Mouse (Mus musculus): ENCODE results near the gene Ptprcap. TPM values are rescaled to one million over a fixed set of nuclear protein-coding genes. Genes with fewer than 3 reads are reported as not detected.

The Ptprcap gene
- total RNA-seq (2014; rRNA removed) (0.77 and 1.2 TPM in 2 replicates), polyA plus RNA-seq (2015; fragmentation: Nextera tagmentation; extraction: Ambion mirVana) (0.48 and 0.59 TPM in 2 replicates)

- Histone ChIP-seq H3K27ac (ENCODE audit: low read depth, low read length) (no peak within 1 kb of the TSS), H3K9ac (no peak within 1 kb of the TSS), H3K4me2 (ENCODE audit: low read depth) (no peak within 1 kb of the TSS), H3K4me3 (ENCODE audit: low read depth, low read length) (no peak within 1 kb of the TSS), H3K27me3 (ENCODE audit: insufficient read depth, low read length) (no peaks in the 10 kb centered on the region), H3K9me3 (ENCODE audit: low read length) (no peaks in the 10 kb centered on the region), H3K36me3 (ENCODE audit: insufficient read depth) (peaks cover 42% of the 10 kb centered on the region), H3K4me1 (ENCODE audit: insufficient read depth) (0 out of 2 replicates have a peak, but pooled peaks cover 8% of the 10 kb centered on the region)
- 76% methylated on average over 11 of the region's 11 CpGs for WGBS
- DNase-seq (no peak), ATAC-seq (no peak)
- no peak for TF ChIP-seq CTCF (IDR thresholded peaks at IDR 0.05; ENCODE audit: low read depth)
These were observed at the start of gene Ptprcap for GRCm38 (mm10) chr19:4153232-4153654. Gene Ptprcap, plus strand, starts transcription at chr19:4153604.

GRCm38 (mm10) chr19:4103792-4104191 lies 49.6 kb upstream of the Ptprcap start:
- no peak overlapping the region for H3K27ac ChIP-seq (ENCODE audit: low read depth, low read length)
- TF ChIP-seq CTCF (IDR thresholded peaks at IDR 0.05; ENCODE audit: low read depth): no peak
- H3K27me3 ChIP-seq (ENCODE audit: insufficient read depth, low read length): no peaks in the 10 kb centered on the region
- H3K4me1 ChIP-seq (ENCODE audit: insufficient read depth): 0 out of 2 replicates have a peak, but pooled peaks cover 7% of the 10 kb centered on the region
- no peaks in the 10 kb centered on the region for H3K9me3 ChIP-seq (ENCODE audit: low read length)
- H3K4me3 ChIP-seq (ENCODE audit: low read depth, low read length): no peak overlapping the region
- peaks cover 44% of the 10 kb centered on the region for H3K36me3 ChIP-seq (ENCODE audit: insufficient read depth)
- no peak for ATAC-seq
- no peak overlapping the region for H3K4me2 ChIP-seq (ENCODE audit: low read depth)
- no peak for DNase-seq
- no peak overlapping the region for H3K9ac ChIP-seq
- 87% methylated on average over 3 of the region's 3 CpGs for WGBS

- no peak for TF ChIP-seq CTCF (IDR thresholded peaks at IDR 0.05; ENCODE audit: low read depth)
These were observed 48.7 kb upstream of the Ptprcap start for GRCm38 (mm10) chr19:4104675-4105194.

DNA sequence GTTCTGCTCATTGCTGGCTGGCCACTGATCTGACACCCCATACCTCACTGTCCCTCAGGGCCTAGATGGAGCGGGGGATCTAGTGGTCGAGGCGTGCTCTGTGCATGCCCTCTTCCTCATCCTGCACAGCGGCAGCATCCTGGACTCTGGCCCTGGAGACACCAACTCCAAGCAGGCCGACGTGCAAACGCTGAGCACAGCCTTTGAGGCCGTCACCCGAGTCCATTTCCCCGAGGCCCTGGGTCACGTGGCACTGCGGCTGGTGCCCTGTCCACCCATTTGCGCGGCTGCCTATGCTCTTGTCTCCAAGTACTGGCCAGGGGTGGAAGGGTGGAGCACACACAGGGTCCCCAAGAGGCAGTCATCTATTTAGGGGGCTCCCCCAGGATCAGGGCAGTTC lies 46.8 kb upstream of the Ptprcap start:
- Histone ChIP-seq H3K4me1 (ENCODE audit: insufficient read depth) (no peaks in the 10 kb centered on the region), H3K27ac (ENCODE audit: low read depth, low read length) (no peak overlapping the region), H3K4me2 (ENCODE audit: low read depth) (no peak overlapping the region), H3K9ac (no peak overlapping the region), H3K36me3 (ENCODE audit: insufficient read depth) (peaks cover 56% of the 10 kb centered on the region), H3K4me3 (ENCODE audit: low read depth, low read length) (no peak overlapping the region), H3K27me3 (ENCODE audit: insufficient read depth, low read length) (no peaks in the 10 kb centered on the region), H3K9me3 (ENCODE audit: low read length) (no peaks in the 10 kb centered on the region)
- DNase-seq (no peak), ATAC-seq (no peak)
- 93% methylated on average over 14 of the region's 14 CpGs for WGBS
- no peak for TF ChIP-seq CTCF (IDR thresholded peaks at IDR 0.05; ENCODE audit: low read depth)

More at GRCm38 (mm10) chr19:4104675-4105194, 48.7 kb upstream of the Ptprcap start:
- Histone ChIP-seq H3K36me3 (ENCODE audit: insufficient read depth) (peaks cover 44% of the 10 kb centered on the region), H3K27me3 (ENCODE audit: insufficient read depth, low read length) (no peaks in the 10 kb centered on the region), H3K4me2 (ENCODE audit: low read depth) (no peak overlapping the region), H3K27ac (ENCODE audit: low read depth, low read length) (no peak overlapping the region), H3K4me3 (ENCODE audit: low read depth, low read length) (no peak overlapping the region), H3K9ac (no peak overlapping the region), H3K4me1 (ENCODE audit: insufficient read depth) (0 out of 2 replicates have a peak, but pooled peaks cover 7% of the 10 kb centered on the region), H3K9me3 (ENCODE audit: low read length) (no peaks in the 10 kb centered on the region)
- 94% methylated on average over 16 of the region's 16 CpGs for WGBS
- ATAC-seq: no peak
- no peak for DNase-seq

- WGBS: 91% methylated on average over 9 of the region's 9 CpGs
- H3K4me3 ChIP-seq (ENCODE audit: low read depth, low read length): no peak overlapping the region
These were observed 44.9 kb upstream of the Ptprcap start for GRCm38 (mm10) chr19:4108535-4108934.

GRCm38 (mm10) chr19:4112063-4112960 lies 41.1 kb upstream of the Ptprcap start:
- whole genome bisulfite sequencing: 95% methylated on average over 26 of the region's 26 CpGs
- Histone ChIP-seq H3K9ac (no peak overlapping the region), H3K27ac (ENCODE audit: low read depth, low read length) (no peak overlapping the region), H3K9me3 (ENCODE audit: low read length) (no peaks in the 10 kb centered on the region), H3K36me3 (ENCODE audit: insufficient read depth) (peaks cover 74% of the 10 kb centered on the region), H3K4me3 (ENCODE audit: low read depth, low read length) (no peak overlapping the region), H3K4me2 (ENCODE audit: low read depth) (no peak overlapping the region), H3K4me1 (ENCODE audit: insufficient read depth) (no peaks in the 10 kb centered on the region), H3K27me3 (ENCODE audit: insufficient read depth, low read length) (no peaks in the 10 kb centered on the region)
- DNase-seq (no peak), ATAC-seq (no peak)
- TF ChIP-seq CTCF (IDR thresholded peaks at IDR 0.05; ENCODE audit: low read depth): no peak

More at GRCm38 (mm10) chr19:4108535-4108934, 44.9 kb upstream of the Ptprcap start:
- TF ChIP-seq CTCF (IDR thresholded peaks at IDR 0.05; ENCODE audit: low read depth): no peak
- Histone ChIP-seq H3K27ac (ENCODE audit: low read depth, low read length) (no peak overlapping the region), H3K4me2 (ENCODE audit: low read depth) (no peak overlapping the region), H3K27me3 (ENCODE audit: insufficient read depth, low read length) (no peaks in the 10 kb centered on the region), H3K9me3 (ENCODE audit: low read length) (no peaks in the 10 kb centered on the region), H3K36me3 (ENCODE audit: insufficient read depth) (peaks cover 66% of the 10 kb centered on the region), H3K4me1 (ENCODE audit: insufficient read depth) (no peaks in the 10 kb centered on the region), H3K9ac (no peak overlapping the region)
- DNase-seq (no peak), ATAC-seq (no peak)
